Mouse (Mus musculus) kidney, embryonic 15.5 days (tissue): ENCODE measurements around the gene Drap1. TPM values are rescaled to one million over a fixed set of nuclear protein-coding genes. Genes with fewer than 3 reads are reported as not detected.

Experiments
- ATAC-seq: fragments of 200-750 bp; cut with Nextera tagmentation; replicated peaks from 2 replicates; pipeline ENCODE4 v1.8.0; 2017; ENCODE audit warnings: moderate TSS enrichment; ENCODE audit not compliant: low FRiP score
- H3K27ac ChIP-seq: fragments of 300-500 bp; sonication (generic); 2 replicates; pipeline ENCODE4 v1.5.1; 2015; ENCODE audit warnings: mild to moderate bottlenecking, inconsistent platforms
- H3K27me3 ChIP-seq: fragments of 300-500 bp; sonication (generic); 2 replicates; pipeline ENCODE4 v1.6.1; 2015; ENCODE audit warnings: inconsistent platforms
- H3K36me3 ChIP-seq: fragments of 300-500 bp; sonication (generic); 2 replicates; pipeline ENCODE4 v1.6.1; 2015; ENCODE audit warnings: inconsistent platforms
- H3K4me1 ChIP-seq: fragments of 300-500 bp; sonication (generic); 2 replicates; pipeline ENCODE4 v1.6.1; 2015; ENCODE audit warnings: inconsistent platforms
- H3K4me2 ChIP-seq: fragments of 300-500 bp; sonication (generic); 2 replicates; pipeline ENCODE4 v1.6.1; 2015; ENCODE audit warnings: moderate library complexity, mild to moderate bottlenecking, inconsistent platforms
- H3K4me3 ChIP-seq: fragments of 300-500 bp; sonication (generic); replicated peaks from 2 replicates; pipeline ENCODE4 v1.5.1; 2015; ENCODE audit warnings: mild to moderate bottlenecking, inconsistent platforms
- H3K9ac ChIP-seq: fragments of 300-500 bp; sonication (generic); 2 replicates; pipeline ENCODE4 v1.6.1; 2015; ENCODE audit warnings: mild to moderate bottlenecking, inconsistent platforms
- H3K9me3 ChIP-seq: fragments of 300-500 bp; sonication (generic); replicated peaks from 2 replicates; pipeline ENCODE4 v1.6.1; 2016; ENCODE audit warnings: inconsistent platforms
- WGBS: fragments of 180-500 bp; shearing (Covaris S2); methylation state at CpG from one replicate; pipeline ENCODE4 v1.1.7; 2015; ENCODE audit warnings: mixed read lengths; 5-methylcytosine and 5-hydroxymethylcytosine counted together
- polyA plus RNA-seq: library from polyadenylated mRNA; unstranded; fragments of >200 nt; fragmentation: Nextera tagmentation; extraction: Ambion mirVana; gene quantifications from 2 replicates; pipeline ENCODE4 v1.2.1, GENCODE M21; 2015

Gene Drap1
- polyA plus RNA-seq, 1 experiment from 2014 or later = 248 TPM

DNA sequence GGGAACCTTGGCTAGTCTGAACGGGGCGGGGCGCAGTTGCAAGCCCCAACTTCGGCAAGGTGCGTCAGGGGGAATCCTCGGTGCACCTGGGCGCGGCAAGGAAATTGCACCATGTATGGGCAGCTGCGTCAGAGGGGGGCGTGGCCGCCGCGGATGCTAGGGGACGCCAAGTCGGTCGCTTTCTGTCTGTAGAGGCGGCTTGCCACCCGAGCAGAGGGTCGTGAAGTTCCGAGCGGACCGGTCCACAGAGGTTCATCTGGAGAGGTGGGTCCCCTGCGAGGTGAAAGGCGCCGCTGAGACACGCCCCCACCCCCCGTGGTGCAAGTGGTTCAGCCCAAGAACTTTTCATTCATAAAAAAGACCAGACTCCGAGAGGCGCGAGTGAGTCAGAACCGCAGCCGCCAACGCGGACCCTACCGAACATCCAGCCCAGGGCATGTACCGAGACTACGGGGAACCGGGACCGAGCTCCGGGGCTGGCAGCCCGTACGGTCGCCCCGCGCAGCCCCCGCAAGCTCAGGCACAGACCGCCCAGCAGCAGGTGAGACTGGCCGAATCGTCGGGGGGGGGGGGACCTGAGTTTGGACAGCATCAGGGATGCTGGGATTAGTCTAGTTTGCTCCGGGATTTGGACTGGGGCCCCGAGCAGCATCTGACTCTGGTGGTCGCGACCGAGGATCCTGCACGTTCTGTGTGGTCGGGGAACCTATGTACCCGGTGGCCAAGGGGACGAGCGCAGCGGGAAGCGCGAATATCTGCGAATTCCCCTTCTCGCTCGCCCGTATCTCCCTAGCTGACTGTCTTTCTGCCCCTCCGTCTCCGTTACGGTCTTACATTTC, 23.0 kb upstream of the Drap1 start, which contains the start of gene Fosl1:
Gene Fosl1, plus strand, starts transcription at position 33 of the 839 bp plus-strand sequence.
- H3K4me1 ChIP-seq = peaks cover 28% of the 10 kb centered on the region
- under 1% methylated on average over 70 of the region's 70 CpGs for WGBS
- H3K27me3 ChIP-seq = peaks cover 59% of the 10 kb centered on the region
- H3K36me3 ChIP-seq = no peaks in the 10 kb centered on the region
- peak within 1 kb of the TSS; percentile 40 for H3K9ac ChIP-seq
- H3K27ac ChIP-seq = no peak within 1 kb of the TSS
- peak within 1 kb of the TSS; percentile 98 for H3K4me2 ChIP-seq
- peak; percentile 46 for ATAC-seq
- H3K4me3 ChIP-seq = peak within 1 kb of the TSS; percentile 58
- H3K9me3 ChIP-seq = no peaks in the 10 kb centered on the region

DNA sequence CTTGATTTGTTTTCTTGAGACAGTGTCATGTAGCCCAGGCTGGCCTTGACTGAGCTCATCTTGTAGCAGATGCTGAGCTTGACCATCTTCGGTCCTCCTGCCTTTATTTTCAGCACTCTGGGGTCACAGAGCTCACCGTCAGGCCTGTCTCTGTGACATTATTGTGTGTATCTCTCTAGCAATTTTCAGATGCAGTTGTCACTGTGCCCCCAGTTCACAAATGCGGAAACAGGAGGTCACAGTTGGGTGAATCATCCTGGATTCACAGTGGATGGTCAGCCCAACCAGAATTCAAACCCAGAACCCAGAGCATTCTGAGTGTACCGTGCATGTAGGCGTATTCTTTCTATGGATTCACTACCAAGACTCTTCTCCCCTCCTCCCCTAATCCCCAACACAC, 21.0 kb upstream of the Drap1 start:
- Histone ChIP-seq H3K27me3 (peaks cover 57% of the 10 kb centered on the region), H3K27ac (no peak overlapping the region), H3K4me3 (no peak overlapping the region), H3K4me2 (no peak overlapping the region), H3K4me1 (peaks cover 28% of the 10 kb centered on the region), H3K36me3 (no peaks in the 10 kb centered on the region), H3K9me3 (no peaks in the 10 kb centered on the region), H3K9ac (no peak overlapping the region)
- 84% methylated on average over 5 of the region's 5 CpGs for WGBS
- ATAC-seq = no peak

DNA sequence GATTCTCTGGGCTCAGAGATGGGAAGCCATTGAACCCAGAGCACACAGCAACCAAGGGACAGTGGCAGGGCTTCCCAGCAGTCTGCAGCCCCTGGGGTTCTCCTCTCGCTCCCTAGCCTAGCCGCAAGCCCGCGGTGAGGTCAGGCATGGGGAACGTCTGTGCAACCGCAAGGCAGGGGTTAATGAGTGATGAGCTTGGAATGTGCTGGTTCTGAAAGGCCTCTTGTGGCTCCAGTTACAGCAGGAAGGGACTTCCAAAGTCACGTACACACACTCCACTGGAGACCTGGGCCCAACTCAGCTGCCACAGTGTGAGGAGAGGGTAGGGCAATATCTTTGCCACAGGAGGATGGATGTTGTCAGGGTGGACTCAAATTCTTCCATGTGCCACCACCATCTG, 20.2 kb upstream of the Drap1 start:
- Histone ChIP-seq H3K27me3 (peaks cover 50% of the 10 kb centered on the region), H3K4me1 (peaks cover 28% of the 10 kb centered on the region), H3K9me3 (peaks cover 5% of the 10 kb centered on the region; the same call in 1 of the 2 replicates), H3K36me3 (no peaks in the 10 kb centered on the region), H3K9ac (no peak overlapping the region), H3K4me2 (peak overlapping the region; percentile 23; the same call in 1 of the 2 replicates), H3K4me3 (no peak overlapping the region; the same call in 1 of the 2 replicates), H3K27ac (no peak overlapping the region)
- 18% methylated on average over 7 of the region's 7 CpGs for WGBS
- ATAC-seq = no peak

DNA sequence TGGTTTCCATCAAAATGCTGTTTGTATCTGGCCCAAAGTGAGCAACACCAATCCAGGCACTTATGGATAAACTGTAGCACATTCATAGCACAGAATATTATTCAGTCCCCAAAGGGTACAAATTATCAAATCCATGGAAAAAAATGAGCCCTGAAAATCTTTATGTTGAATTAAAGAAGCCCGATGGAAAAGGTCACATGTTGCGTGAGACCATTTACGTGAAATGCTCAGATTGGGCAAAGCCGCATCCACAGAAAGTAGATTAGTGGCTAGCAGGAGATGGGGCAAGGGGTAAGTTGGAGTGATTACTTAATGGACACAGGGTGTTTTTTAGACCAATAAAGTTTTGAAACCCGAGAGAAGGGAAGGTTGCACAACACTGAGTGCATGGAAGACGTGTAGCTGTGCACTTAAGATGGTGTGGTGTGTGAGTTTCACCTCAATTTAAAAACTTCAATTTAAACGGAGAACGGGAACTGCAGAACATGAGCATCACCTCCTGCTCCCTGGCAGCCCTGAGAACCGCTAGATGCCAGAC, 19.7 kb upstream of the Drap1 start:
- Histone ChIP-seq H3K27me3 (peaks cover 44% of the 10 kb centered on the region), H3K4me2 (peak overlapping the region; percentile 23; the same call in 1 of the 2 replicates), H3K27ac (no peak overlapping the region), H3K36me3 (no peaks in the 10 kb centered on the region), H3K4me1 (peaks cover 28% of the 10 kb centered on the region), H3K4me3 (no peak overlapping the region), H3K9ac (no peak overlapping the region), H3K9me3 (peaks cover 5% of the 10 kb centered on the region; the same call in 1 of the 2 replicates)
- WGBS = 63% methylated on average over 9 of the region's 9 CpGs
- no peak for ATAC-seq

DNA sequence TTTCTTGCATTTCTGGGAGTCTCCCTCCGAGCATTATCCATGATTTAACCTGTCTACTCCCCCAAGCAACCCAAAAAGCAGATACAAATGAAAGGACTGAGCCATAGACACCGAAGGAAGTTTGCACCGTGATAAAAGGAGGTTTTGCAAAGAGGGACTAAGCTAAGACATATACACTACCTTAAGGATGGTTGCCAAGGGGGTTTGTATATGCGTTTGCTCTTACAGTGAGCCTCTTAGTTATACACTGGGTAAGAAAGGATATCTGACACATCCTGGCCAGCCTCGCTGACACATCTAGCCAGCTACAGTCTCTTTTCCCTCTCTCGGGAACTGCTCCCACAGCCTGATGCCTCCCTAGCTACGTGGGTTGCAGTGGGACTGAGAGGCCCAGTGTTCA, 9.2 kb upstream of the Drap1 start:
- Histone ChIP-seq H3K27me3 (no peaks in the 10 kb centered on the region), H3K4me3 (peak overlapping the region; percentile 41), H3K9ac (peak overlapping the region; percentile 42; the same call in 1 of the 2 replicates), H3K4me2 (peak overlapping the region; percentile 78), H3K9me3 (no peaks in the 10 kb centered on the region), H3K4me1 (peaks cover 19% of the 10 kb centered on the region), H3K36me3 (no peaks in the 10 kb centered on the region), H3K27ac (peak overlapping the region; percentile 82)
- no peak for ATAC-seq
- 62% methylated on average over 7 of the region's 7 CpGs for WGBS

DNA sequence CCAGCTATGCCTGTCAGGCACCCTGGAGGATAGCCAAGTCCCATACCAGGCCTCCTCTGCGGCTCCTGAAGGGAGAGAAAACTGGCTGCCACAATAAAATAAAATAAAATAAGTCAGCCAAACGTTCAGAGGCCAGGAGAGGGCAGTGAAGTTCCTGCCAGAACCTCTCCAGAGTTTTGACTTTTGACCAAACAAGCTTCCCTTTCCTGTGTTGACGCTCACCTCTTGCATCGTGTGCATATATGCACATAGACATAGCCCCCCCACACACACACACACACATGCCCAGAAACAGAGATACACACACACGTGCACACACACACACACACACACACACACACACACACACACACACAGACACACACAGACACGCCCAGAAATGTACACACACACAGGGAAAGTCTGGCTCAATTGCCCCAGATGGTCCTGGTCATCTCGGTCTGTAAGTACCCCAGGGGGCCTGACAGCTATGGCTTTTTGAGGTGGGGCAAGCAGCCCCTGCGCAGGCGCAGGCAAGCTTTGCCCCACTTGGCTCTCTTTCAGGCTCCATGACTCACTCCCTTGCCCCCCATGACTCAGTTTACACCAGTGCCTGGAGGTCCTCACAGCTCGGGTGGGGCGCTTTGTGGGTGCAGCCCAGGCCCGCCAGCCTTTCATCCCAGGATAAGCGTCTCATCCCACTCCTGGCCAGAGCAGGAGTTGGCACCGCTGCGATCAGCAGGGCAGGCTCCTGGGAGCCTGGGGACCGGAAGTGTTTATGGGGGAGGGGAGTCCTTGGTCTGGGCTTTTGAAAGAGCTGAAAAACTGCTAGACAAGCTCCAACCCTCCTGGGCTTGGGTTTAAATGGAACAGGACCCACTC, 8.4 kb upstream of the Drap1 start:
- WGBS = 9% methylated on average over 16 of the region's 16 CpGs
- H3K4me2 ChIP-seq = peak overlapping the region; percentile 78
- no peaks in the 10 kb centered on the region for H3K9me3 ChIP-seq
- H3K4me3 ChIP-seq = peak overlapping the region; percentile 41
- peaks cover 22% of the 10 kb centered on the region for H3K4me1 ChIP-seq
- no peaks in the 10 kb centered on the region for H3K27me3 ChIP-seq
- peak; percentile 68 for ATAC-seq
- peak overlapping the region; percentile 82 for H3K27ac ChIP-seq
- peak overlapping the region; percentile 42 for H3K9ac ChIP-seq
- no peaks in the 10 kb centered on the region for H3K36me3 ChIP-seq

DNA sequence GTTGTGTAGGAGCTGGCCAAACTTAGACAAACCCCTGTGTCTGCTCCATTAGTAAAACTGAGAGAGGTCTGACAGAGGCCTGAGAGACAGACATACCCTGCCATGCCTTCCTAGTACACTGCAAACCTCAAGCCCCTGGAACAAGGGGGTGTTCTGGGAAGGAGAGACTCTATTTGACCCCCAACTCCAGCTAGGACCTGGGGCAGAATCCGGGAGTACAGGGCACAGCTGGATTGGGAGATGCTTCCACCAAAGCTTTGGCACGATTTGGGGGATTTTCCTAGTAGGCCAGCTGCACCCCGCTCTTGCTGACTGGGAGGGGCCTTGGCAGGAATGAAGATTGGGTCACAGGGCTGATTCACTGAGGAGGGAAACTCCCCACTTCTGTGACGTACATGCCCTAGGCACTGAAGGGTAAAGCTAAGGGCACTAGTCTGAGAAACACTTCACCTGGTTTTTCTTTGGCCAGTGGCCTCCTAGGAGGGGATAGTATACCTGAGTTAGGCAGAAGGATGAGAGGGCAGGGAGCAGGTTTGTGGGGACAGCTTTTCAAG, 7.2 kb upstream of the Drap1 start:
- no peaks in the 10 kb centered on the region for H3K9me3 ChIP-seq
- peaks cover 4% of the 10 kb centered on the region for H3K36me3 ChIP-seq
- H3K27me3 ChIP-seq = no peaks in the 10 kb centered on the region
- H3K27ac ChIP-seq = 0 out of 2 replicates have a peak overlapping the region, but pooled peaks have one; percentile 82
- ATAC-seq = no peak
- H3K4me3 ChIP-seq = no peak overlapping the region
- H3K4me2 ChIP-seq = no peak overlapping the region
- H3K9ac ChIP-seq = no peak overlapping the region
- H3K4me1 ChIP-seq = peaks cover 29% of the 10 kb centered on the region
- WGBS = 79% methylated on average over 4 of the region's 4 CpGs

DNA sequence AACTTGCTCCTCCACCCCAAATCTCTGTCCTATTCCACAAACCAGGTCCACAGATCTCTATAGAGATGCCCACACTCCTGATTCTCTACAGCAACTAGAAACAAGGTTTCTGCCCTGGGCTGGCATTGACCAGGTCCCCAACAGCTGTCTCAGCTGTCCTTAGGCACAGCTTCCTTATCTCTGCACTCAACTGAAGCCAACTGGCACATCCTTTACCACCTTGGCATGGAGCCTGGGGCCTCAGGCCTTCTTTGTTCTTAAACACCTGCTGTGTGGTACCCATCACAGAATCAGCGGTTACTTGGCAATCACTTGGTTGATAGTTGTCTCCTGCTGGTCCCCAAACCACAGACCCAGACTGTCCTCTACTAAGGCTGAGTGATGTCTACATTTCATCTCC, 5.6 kb upstream of the Drap1 start:
- no peaks in the 10 kb centered on the region for H3K9me3 ChIP-seq
- H3K27ac ChIP-seq = no peak overlapping the region
- 88% methylated on average over 1 of the region's 1 CpGs for WGBS
- no peak overlapping the region for H3K9ac ChIP-seq
- H3K4me1 ChIP-seq = peaks cover 42% of the 10 kb centered on the region
- H3K36me3 ChIP-seq = peaks cover 15% of the 10 kb centered on the region
- H3K4me3 ChIP-seq = no peak overlapping the region
- no peaks in the 10 kb centered on the region for H3K27me3 ChIP-seq
- H3K4me2 ChIP-seq = no peak overlapping the region
- ATAC-seq = no peak

DNA sequence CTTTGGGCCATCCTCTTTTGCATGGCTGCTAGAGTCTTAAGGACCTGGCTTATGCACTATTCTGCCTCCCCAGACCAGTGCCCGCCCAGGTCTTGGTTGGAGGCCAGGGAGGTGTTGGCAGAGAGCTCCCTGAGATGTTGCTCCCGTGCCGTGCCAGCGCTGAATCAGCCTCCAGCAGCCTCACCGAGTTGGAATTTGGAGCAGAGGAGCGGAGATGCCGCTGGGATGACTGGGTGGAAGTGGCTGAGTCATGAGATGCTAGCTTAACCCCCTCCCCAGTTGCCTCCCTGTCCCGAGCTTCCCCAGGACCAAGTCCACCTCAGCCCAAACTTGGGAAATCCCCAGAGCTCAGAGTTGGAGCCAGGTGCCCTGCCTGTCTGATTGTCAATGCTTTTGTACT, 5.0 kb upstream of the Drap1 start:
- no peak overlapping the region for H3K4me3 ChIP-seq
- peaks cover 42% of the 10 kb centered on the region for H3K4me1 ChIP-seq
- H3K36me3 ChIP-seq = peaks cover 15% of the 10 kb centered on the region
- WGBS = 72% methylated on average over 8 of the region's 8 CpGs
- no peak overlapping the region for H3K9ac ChIP-seq
- H3K27me3 ChIP-seq = no peaks in the 10 kb centered on the region
- no peak overlapping the region for H3K27ac ChIP-seq
- no peaks in the 10 kb centered on the region for H3K9me3 ChIP-seq
- no peak overlapping the region for H3K4me2 ChIP-seq
- no peak for ATAC-seq

DNA sequence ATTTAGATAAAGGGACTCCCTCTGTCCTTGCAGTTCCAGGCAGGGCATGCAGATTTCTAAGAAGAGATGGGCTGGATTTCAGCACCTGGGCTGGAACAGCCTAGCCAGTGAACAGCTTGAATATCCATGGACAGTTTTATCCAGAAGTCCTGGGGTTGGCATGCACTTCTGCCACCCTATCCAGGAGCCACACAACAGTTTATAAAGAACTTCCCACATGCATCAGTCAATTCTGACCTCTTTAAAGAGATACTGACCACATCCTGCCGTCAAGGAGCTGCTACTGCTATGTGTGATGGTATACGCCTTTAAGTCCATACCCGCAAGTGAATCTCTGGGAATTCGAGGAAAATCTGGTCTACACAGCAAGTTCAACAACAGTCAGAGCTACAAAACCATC, 4.4 kb upstream of the Drap1 start:
- no peak overlapping the region for H3K4me3 ChIP-seq
- H3K27me3 ChIP-seq = no peaks in the 10 kb centered on the region
- H3K9me3 ChIP-seq = no peaks in the 10 kb centered on the region
- no peak overlapping the region for H3K9ac ChIP-seq
- no peak overlapping the region for H3K4me2 ChIP-seq
- peaks cover 41% of the 10 kb centered on the region for H3K4me1 ChIP-seq
- whole genome bisulfite sequencing = 84% methylated on average over 4 of the region's 4 CpGs
- H3K36me3 ChIP-seq = peaks cover 15% of the 10 kb centered on the region
- no peak for ATAC-seq
- no peak overlapping the region for H3K27ac ChIP-seq

DNA sequence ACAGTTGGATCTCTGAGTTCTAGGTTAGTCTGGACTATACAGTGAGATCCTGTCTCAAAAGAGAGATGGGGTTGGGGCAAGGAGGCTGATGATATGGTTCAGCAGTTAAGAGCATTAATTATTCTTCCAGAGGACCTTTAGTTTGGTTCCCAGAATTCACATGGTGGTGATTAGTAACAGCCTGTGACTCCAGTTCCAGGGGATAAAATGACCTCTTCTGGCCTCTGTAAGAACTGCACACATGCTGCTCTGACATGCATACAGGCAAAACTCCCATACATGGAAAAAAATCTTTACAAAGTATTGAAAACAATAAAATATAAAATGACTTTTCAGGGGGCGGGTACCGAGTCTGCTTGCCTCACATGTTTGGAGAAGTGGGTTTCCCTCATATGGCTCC, 3.3 kb upstream of the Drap1 start:
- Histone ChIP-seq H3K9me3 (no peaks in the 10 kb centered on the region), H3K4me2 (no peak overlapping the region), H3K4me1 (peaks cover 41% of the 10 kb centered on the region), H3K9ac (no peak overlapping the region), H3K36me3 (peaks cover 18% of the 10 kb centered on the region), H3K27me3 (no peaks in the 10 kb centered on the region), H3K27ac (peak overlapping the region; percentile 66), H3K4me3 (no peak overlapping the region)
- 82% methylated on average over 2 of the region's 2 CpGs for WGBS
- no peak for ATAC-seq
